Mouse (Mus musculus) hematopoietic stem cell, adult 5-6 weeks (primary cell): Measurements from ENCODE around the gene Hapln3. TPM values are rescaled to one million over a fixed set of nuclear protein-coding genes. Genes with fewer than 3 reads are reported as not detected.

Experiments used
- ATAC-seq, 2 experiments: fragments of 125-278 bp in 1 of 2; replicated peaks in 1 of 2; 2 replicates each; pipeline ENCODE4 v1.8.0; 2016 to 2017; ENCODE audit warnings: inconsistent platforms in 2 of 2, mild to moderate bottlenecking in 2 of 2, moderate number of reproducible peaks in 2 of 2, low read depth in 1 of 2, moderate TSS enrichment in 1 of 2; ENCODE audit not compliant: low FRiP score in 2 of 2, poor library complexity in 2 of 2, severe bottlenecking in 2 of 2, insufficient read depth in 1 of 2, low TSS enrichment in 1 of 2
- total RNA-seq: library from RNA; stranded (forward); fragments of 172-1452, 232-1000 nt; gene quantifications from 2 replicates; pipeline ENCODE4 v1.2.3, GENCODE M21; 2017

Hapln3 gene
- total RNA-seq = not detected in 2 replicates

- peak in 1 of 2 experiments; percentile 23; a peak in 1 of 4 replicates for ATAC-seq
Measured at GRCm38 (mm10) chr7:79130843-79131444, at the start of gene Hapln3. Gene Hapln3, minus strand, starts transcription at chr7:79131018.

GRCm38 (mm10) chr7:79173800-79174199, 43.0 kb upstream of the Hapln3 start:
- no peak for ATAC-seq

GRCm38 (mm10) chr7:79171782-79172181, 41.0 kb upstream of the Hapln3 start:
- ATAC-seq = no peak

GRCm38 (mm10) chr7:79167006-79167562, 36.3 kb upstream of the Hapln3 start:
- ATAC-seq = no peak

GRCm38 (mm10) chr7:79159406-79159805, 28.6 kb upstream of the Hapln3 start:
- no peak for ATAC-seq

- no peak for ATAC-seq
Measured at GRCm38 (mm10) chr7:79149522-79149921, 18.7 kb upstream of the Hapln3 start.

- ATAC-seq = peak; percentile 96 to 97
Measured at GRCm38 (mm10) chr7:79148711-79149266, 18.0 kb upstream of the Hapln3 start, which contains the start of gene Mfge8. Gene Mfge8, minus strand, starts transcription at chr7:79149060.

GRCm38 (mm10) chr7:79147931-79148653, 17.3 kb upstream of the Hapln3 start:
- ATAC-seq = no peak

- no peak for ATAC-seq
Measured at GRCm38 (mm10) chr7:79147011-79147837, 16.4 kb upstream of the Hapln3 start.

GRCm38 (mm10) chr7:79140897-79141296, 10.1 kb upstream of the Hapln3 start:
- ATAC-seq = peak; percentile 57 to 76; a peak in 3 of 4 replicates

- no peak for ATAC-seq
Measured at GRCm38 (mm10) chr7:79139891-79140591, 9.2 kb upstream of the Hapln3 start.

GRCm38 (mm10) chr7:79139328-79139824, 8.6 kb upstream of the Hapln3 start:
- ATAC-seq = no peak

- ATAC-seq = no peak
Measured at GRCm38 (mm10) chr7:79133391-79133790, 2.6 kb upstream of the Hapln3 start.

- ATAC-seq = peak; percentile 18 to 40; a peak in 2 of 4 replicates
Measured at GRCm38 (mm10) chr7:79130385-79130784, 433 bp downstream of the Hapln3 start.

GRCm38 (mm10) chr7:79129883-79130282, 935 bp downstream of the Hapln3 start:
- no peak for ATAC-seq

- no peak for ATAC-seq
Measured at GRCm38 (mm10) chr7:79123465-79123864, 7.4 kb downstream of the Hapln3 start.

- ATAC-seq = no peak
Measured at GRCm38 (mm10) chr7:79113848-79114247, 17.0 kb downstream of the Hapln3 start.
